Mouse (Mus musculus) adrenal gland (tissue): ENCODE measurements around the gene Gpha2.

Experiments used
- intact Hi-C: fragments of 180-260 bp; cut with DNase I; formaldehyde crosslinking; loops from one replicate; pipeline ENCODE4 v1.15.1; 2025

The Gpha2 gene

DNA sequence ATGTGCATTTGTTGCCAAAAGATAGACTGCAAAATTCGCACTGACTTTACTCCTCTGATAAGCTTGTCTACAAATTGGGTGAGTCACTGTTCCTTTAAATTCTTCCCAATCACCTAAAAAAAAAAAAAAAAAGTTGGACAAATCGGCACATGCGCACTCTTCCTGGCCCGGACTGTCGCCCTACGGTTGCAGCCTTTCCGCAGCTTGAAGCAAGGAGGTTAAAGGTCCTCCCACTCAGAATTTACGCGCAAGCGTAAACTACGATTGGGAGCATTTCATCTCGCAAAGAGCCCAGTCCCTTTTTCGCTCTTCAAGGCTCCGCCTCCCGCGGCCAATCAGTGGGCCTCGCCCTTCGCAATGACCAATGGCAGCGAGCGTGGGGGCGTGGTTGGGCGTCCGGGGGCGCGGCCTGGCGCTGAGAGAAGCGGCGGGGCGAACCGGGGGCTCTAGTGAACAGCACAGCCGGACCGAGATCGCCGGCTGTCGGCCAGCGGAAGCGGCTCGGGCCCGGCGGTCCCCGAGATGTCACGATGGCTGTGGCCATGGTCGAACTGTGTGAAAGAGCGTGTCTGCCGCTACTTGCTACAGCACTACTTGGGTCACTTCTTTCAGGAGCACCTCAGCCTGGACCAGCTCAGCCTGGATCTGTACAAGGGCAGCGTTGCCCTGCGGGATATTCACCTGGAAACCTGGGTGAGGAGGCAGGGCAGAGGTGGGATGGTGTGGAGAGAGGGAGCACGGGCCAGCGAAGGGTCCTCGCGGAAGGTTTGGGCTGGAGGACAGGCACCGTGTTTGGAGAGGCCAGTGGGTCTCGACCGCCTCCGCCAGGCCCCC, 15.3 kb downstream of the Gpha2 start, which contains the start of gene Atg2a:
Atg2a (plus strand) TSS at position 395 of the 834 bp plus-strand sequence.
- intact Hi-C loops, result no loop called here

DNA sequence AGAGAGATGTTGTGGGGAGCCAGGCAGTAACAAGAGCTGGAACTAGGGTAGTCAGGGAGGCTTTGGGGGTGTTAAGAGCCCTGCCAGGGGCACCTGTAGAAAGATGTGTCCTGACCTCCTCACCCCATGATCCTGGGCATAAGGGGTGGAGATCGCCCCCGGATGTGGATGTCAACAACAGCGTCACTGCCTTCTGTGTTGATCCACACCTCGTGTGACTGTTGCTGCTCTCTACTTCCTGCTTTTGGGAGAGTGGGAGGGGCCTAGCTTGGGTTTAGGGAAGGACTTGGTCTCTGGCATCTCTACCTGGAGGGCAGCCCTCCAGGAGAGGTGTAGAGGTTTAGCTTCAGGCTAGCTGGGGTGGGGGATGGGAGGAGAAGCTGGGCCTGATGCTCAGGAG, 16.1 kb downstream of the Gpha2 start:
- intact Hi-C loops, result no loop called here

GRCm38 (mm10) chr19:6243226-6243625, 17.0 kb downstream of the Gpha2 start:
- intact Hi-C loops, result no loop called here

GRCm38 (mm10) chr19:6245806-6246205, 19.6 kb downstream of the Gpha2 start:
- intact Hi-C loops, result no loop called here

- intact Hi-C loops, result no loop called here
These were observed 21.5 kb downstream of the Gpha2 start for GRCm38 (mm10) chr19:6247526-6248300.

- intact Hi-C loops, result no loop called here
These were observed 26.8 kb downstream of the Gpha2 start for GRCm38 (mm10) chr19:6253021-6253420.

DNA sequence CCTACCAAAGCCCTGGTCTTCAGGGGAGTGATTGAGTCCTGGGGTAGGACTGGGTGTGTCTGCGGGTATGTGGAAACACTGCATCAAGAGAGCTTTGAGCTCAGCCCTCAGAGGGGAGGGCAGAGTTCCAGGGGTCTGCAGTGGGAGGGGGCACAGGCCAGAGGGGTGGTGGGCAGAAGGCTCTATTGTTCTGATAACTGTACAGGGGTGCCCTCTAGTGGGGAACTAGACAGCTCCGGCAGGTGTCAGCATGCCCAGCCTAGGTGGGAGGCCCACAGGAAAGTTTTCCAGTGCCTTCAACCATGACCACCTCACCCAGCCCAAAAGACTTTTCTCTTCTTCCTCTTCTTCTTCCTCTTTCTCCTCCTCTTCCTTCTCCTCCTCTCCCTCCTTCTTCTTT, 34.2 kb downstream of the Gpha2 start:
- intact Hi-C loops, result no loop called here

DNA sequence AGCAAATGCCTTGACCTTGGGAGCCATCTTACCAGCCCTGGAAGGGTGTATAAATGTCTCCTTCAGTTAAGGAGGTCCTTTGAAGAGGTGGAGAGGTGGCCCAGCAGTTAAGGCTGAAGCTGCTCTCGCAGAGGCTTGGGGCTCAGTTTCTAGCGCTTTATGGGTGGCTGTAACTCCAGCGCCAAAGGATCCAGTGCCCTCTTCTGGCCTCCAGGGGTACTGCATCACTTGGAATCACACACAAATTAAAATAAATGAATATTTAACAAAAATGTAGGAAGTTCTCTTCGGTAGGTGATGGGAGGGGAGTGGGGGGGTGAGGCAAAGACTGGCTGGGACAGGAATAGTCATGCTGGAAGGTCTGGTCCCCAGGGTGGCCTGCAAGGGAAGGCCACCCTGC, 34.8 kb downstream of the Gpha2 start:
- intact Hi-C loops, result no loop called here

- intact Hi-C loops, result no loop called here
These were observed 35.2 kb downstream of the Gpha2 start for GRCm38 (mm10) chr19:6261379-6261778.

DNA sequence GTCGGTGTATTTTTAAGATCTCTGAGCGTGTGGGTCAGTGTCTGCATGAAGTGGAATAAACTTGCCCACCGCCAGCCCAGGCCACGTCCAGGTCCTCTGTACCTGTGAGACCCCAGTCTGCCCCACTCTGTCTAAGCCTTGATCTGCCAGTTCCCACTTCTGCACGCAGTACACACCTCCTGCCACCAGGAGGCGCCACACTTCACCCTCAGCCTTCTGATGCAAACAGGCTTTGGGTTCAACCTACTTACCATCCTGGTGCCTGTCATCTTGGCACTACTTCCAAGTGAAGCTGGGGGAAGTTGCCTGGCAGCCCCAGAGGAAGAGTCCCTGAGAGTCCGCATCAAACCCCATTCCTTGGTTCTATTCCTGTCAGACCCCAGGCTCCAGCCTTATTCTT, 36.0 kb downstream of the Gpha2 start:
- intact Hi-C loops, result no loop called here

DNA sequence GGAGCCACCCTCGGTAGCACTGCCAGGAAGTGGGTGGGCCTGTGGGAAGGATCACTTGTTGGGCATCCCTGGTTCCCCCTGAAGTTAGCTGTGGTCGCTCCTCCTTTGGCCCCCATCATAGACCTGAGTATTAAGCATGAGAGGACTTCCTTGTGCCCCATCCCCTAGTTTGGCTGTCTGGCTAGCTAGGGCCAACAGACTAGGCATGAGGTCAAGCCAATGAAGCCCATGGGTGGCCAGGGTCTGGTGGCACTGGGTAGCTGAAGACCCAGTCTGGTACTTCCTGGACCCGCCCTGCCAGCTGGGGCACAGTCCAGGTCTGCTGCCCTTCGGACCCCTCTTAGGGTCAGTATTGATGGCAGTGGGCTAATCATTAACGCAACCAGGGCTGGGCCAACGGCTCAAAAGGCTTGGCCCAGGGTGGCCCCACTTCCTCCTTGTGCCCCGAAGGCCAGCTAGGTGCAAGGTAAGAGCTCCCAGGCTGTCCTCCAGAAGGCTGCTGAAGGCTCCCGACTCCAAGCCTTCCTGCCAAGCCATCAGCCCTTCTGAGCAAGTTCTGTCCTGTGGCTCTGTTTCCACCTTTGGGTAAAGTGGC, 36.8 kb downstream of the Gpha2 start:
- intact Hi-C loops, result no loop called here

DNA sequence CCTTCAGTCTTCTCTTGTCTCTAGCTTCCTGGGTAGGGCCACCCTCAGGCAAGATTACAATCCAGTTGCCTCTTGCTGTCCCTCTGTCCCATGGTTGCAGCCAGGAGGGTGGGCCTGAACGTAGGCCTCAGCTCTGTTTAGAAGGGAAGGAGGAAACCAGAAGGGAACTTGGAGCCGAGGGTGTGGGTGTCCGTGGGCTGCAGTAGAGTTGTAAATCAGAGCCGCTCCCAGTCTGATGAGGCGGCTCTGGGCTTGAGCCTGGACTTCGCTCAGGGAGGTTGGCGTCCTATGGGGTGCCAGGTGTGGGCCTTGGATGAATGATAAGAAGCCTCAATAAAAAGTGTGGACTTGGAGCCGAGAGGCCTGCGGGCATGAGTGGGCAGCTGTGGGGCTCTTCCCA, 38.0 kb downstream of the Gpha2 start:
- intact Hi-C loops, result no loop called here

- intact Hi-C loops, result no loop called here
These were observed 38.8 kb downstream of the Gpha2 start for GRCm38 (mm10) chr19:6264945-6265344.

- intact Hi-C loops, result no loop called here
These were observed 39.6 kb downstream of the Gpha2 start for GRCm38 (mm10) chr19:6265727-6266182.

DNA sequence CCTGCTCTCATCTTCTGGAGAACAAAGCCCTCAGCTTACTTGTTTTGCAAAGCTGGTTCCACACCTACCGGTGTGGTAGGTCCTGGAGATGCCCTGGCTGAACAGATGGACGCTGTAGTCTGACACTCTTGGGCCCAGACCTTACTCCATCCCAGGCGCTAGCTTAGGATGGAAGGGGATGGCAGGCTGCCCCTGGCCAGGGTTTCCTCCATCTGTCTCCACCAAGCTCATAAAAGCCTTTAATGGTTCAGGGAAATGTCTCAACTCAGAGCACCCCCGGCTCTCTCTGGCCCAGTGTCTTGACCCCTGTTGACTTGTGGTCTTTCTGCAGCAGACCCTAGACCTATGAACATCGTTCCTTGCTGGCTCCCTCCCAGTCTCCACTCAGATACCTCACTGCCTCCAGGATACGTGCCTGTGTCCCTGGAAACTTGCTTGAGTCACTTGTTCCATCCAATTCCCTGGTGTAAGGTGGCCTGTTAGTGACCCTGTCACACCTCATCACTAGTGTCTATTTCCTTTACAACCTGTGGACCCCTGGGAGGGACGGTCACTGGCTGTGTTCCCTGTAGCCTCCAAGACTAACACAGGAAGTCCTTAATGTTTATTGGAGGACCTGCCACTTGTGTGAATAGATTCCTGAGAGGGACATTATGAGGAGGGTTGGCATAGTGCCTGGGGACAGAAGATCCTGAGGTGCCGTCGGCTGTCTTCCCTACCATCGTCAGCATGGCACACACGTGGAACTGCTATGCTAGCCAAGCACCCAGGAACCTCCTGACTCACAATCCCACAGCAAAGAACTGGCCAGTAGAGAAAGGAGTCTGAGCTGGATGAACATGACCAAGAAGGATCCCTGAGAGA, 41.4 kb downstream of the Gpha2 start:
- intact Hi-C loops, result loop anchor here (2.0 kb wide), 2 partner anchors 37 to 63 kb away; no protein-coding TSS in a partner anchor

GRCm38 (mm10) chr19:6268170-6268528, 42.0 kb downstream of the Gpha2 start:
- intact Hi-C loops, result loop anchor here (2.0 kb wide), 2 partner anchors 37 to 63 kb away; no protein-coding TSS in a partner anchor

DNA sequence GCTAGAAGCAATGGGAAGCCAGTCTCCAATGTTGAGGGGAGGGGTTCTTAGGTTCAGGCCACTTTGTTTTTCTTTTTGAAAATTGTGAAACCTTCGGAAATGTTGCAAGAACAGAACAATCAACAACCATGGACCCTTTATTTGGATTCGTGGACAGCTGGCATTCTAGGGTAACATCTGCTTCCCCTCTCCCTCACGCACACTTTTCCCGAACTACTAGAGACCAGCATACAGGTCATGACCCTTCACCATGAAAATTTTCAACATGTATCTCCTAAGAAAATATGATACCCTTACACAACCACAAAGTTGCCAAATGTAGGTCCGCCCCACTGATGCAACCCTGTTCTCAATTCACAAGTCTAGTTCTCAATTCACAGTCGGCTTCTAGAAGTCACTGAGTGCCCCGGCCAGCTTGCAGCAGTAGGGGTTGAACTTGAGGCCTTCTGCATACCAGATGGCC, 42.5 kb downstream of the Gpha2 start:
- intact Hi-C loops, result loop anchor here (2.0 kb wide), 2 partner anchors 36 to 62 kb away; no protein-coding TSS in a partner anchor

- intact Hi-C loops, result loop anchor here (2.0 kb wide), 2 partner anchors 35 to 61 kb away; no protein-coding TSS in a partner anchor
These were observed 43.8 kb downstream of the Gpha2 start for GRCm38 (mm10) chr19:6269798-6270475.

GRCm38 (mm10) chr19:6270661-6271060, 44.5 kb downstream of the Gpha2 start:
- intact Hi-C loops, result no loop called here

DNA sequence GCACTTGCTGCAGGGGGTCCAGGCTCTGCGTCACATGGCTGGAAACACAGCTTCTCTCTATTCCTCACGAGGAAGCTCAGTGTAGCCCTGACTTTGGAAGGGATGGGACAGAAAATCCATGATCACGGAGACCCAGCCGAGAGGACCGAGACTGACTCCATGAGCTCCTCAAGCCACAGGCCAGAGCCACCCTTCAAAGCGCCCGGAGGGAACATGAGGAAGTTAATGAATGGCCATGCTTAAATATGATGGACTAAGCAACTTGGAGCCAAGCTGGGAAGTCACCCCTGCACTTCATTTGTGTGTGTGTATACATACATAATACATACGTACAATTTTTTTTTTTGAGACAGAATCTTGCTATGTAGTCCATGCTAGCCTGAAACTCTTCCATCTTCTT, 45.0 kb downstream of the Gpha2 start:
- intact Hi-C loops, result no loop called here
